Mouse (Mus musculus) heart, embryonic 15.5 days (tissue): ENCODE data around the gene Col4a1. TPM values are rescaled to one million over a fixed set of nuclear protein-coding genes. Genes with fewer than 3 reads are reported as not detected.

Experiments used
- ATAC-seq: fragments of 200-750 bp; cut with Nextera tagmentation; replicated peaks from 2 replicates; pipeline ENCODE4 v1.8.0; 2017; ENCODE audit warnings: low read depth, moderate TSS enrichment; ENCODE audit not compliant: insufficient number of reproducible peaks, insufficient read depth, low FRiP score
- H3K27ac ChIP-seq: fragments of 300-500 bp; sonication (generic); 2 replicates; pipeline ENCODE4 v1.5.1; 2015; ENCODE audit warnings: mild to moderate bottlenecking, inconsistent platforms
- H3K27me3 ChIP-seq: fragments of 300-500 bp; sonication (generic); 2 replicates; pipeline ENCODE4 v1.6.1; 2015; ENCODE audit warnings: inconsistent platforms
- H3K36me3 ChIP-seq: fragments of 300-500 bp; sonication (generic); 2 replicates; pipeline ENCODE4 v1.6.1; 2015; ENCODE audit warnings: mild to moderate bottlenecking, inconsistent platforms
- H3K4me1 ChIP-seq: fragments of 300-500 bp; sonication (generic); replicated peaks from 2 replicates; pipeline ENCODE4 v1.6.1; 2015; ENCODE audit warnings: inconsistent platforms
- H3K4me2 ChIP-seq: fragments of 300-500 bp; sonication (generic); 2 replicates; pipeline ENCODE4 v1.6.1; 2015; ENCODE audit warnings: inconsistent platforms, mild to moderate bottlenecking, moderate library complexity
- H3K4me3 ChIP-seq: fragments of 300-500 bp; sonication (generic); 2 replicates; pipeline ENCODE4 v1.5.1; 2015; ENCODE audit warnings: mild to moderate bottlenecking, inconsistent platforms
- H3K9ac ChIP-seq: fragments of 300-500 bp; sonication (generic); 2 replicates; pipeline ENCODE4 v1.6.1; 2015; ENCODE audit warnings: mild to moderate bottlenecking, inconsistent platforms
- H3K9me3 ChIP-seq: fragments of 300-500 bp; sonication (generic); replicated peaks from 2 replicates; pipeline ENCODE4 v1.6.1; 2016; ENCODE audit warnings: inconsistent platforms
- WGBS: fragments of 180-500 bp; shearing (Covaris S2); methylation state at CpG from one replicate; pipeline ENCODE4 v1.1.7; 2015; ENCODE audit warnings: mixed read lengths; 5-methylcytosine and 5-hydroxymethylcytosine counted together
- polyA plus RNA-seq: library from polyadenylated mRNA; unstranded; fragments of >200 nt; fragmentation: Nextera tagmentation; extraction: Ambion mirVana; gene quantifications from 2 replicates; pipeline ENCODE4 v1.2.1, GENCODE M21; 2015

Gene Col4a1
- polyA plus RNA-seq, 1 experiment from 2014 or later, result 191 TPM

DNA sequence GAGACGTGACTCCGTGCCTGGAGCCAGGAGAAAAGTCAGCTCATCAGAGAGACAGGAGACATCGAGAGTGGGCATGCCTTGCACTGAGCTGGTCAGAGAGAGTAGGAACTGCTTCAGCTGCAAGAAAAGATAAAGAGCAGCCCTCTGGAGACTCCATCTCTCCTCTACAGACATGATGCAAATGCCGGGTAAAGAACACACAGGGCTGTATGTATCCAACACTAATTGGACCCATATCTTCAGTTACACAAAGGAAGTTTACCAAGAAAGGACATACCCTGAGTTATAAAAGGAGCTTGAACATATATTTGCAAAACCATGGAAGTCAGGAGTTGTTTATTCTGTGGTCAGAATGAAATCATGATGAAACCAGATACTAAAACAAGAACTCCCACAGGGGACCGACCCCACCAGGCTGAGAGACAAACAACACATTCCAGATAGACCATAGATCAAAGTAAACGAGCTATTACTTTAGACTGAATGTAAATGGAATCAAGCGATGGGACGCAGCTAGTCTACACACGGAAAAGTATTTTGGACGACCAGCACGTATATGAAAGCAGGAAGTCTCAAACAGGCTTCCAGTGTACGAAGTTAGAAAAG is 119.8 kb downstream of the Col4a1 start:
- ATAC-seq, result no peak
- no peaks in the 10 kb centered on the region for H3K9me3 ChIP-seq
- no peak overlapping the region for H3K9ac ChIP-seq
- H3K27ac ChIP-seq, result no peak overlapping the region
- peaks cover 12% of the 10 kb centered on the region for H3K4me1 ChIP-seq
- H3K27me3 ChIP-seq, result peaks cover 12% of the 10 kb centered on the region
- no peaks in the 10 kb centered on the region for H3K36me3 ChIP-seq
- WGBS, result 46% methylated on average over 12 of the region's 12 CpGs
- H3K4me2 ChIP-seq, result no peak overlapping the region
- H3K4me3 ChIP-seq, result no peak overlapping the region

DNA sequence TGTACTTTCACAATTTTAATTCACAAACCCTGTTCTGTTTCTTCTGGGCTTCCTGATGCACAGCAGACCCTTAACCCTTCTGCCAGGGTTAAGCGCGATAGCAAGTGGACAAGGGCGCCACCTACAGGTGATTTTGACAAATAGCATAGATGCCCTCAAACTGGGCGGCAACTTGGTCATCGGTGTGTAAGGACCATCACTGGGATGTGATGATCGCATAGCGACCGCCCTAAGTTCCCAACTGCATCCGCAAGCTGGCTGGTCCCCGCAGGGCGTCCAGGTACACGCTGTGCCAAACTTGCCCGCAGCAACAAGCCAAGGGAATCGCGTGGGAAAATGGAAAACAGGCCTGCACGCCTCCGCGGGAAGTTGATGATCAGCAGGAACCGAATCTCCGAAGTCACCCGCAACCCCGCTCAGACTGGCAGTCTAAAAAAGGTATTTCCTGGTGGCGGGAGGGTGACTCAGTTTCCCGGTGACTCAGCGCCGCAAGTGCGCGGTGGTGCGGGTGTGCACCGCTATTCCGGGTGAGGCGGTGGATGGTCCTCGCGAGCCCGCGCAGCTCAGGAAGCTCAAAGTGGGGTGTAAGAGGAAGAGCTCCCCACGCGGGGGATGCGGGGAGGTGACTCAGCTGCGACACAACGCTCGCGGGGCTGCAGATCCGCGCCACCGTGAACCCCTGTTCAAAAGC is 124.9 kb downstream of the Col4a1 start:
- H3K36me3 ChIP-seq, result no peaks in the 10 kb centered on the region
- peaks cover 50% of the 10 kb centered on the region for H3K4me1 ChIP-seq
- 2% methylated on average over 46 of the region's 46 CpGs for WGBS
- H3K9me3 ChIP-seq, result no peaks in the 10 kb centered on the region
- ATAC-seq, result 0 out of 2 replicates have a peak, but pooled peaks have one; percentile 25
- H3K9ac ChIP-seq, result peak overlapping the region; percentile 51
- H3K4me3 ChIP-seq, result peak overlapping the region; percentile 55
- peak overlapping the region; percentile 5; the same call in 1 of the 2 replicates for H3K27ac ChIP-seq
- peak overlapping the region; percentile 95 for H3K4me2 ChIP-seq
- peaks cover 14% of the 10 kb centered on the region for H3K27me3 ChIP-seq

DNA sequence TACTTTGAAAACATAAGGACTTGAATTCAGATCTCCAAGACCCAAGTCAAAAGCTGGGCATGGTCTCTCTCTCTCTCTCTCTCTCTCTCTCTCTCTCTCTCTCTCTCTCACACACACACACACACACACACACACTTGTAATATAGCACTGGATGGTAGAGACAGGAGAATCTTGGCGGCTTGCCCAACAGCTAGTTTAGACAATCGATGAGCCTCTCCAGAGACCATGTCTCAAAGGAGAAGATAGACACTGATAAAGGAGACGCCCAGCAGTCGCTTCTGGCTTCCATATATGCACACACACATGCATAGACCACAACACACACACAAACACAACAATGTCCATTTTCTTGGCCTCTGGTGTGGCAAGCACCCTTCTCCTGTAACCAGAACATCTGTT is 126.2 kb downstream of the Col4a1 start:
- Histone ChIP-seq H3K27me3 (peaks cover 14% of the 10 kb centered on the region), H3K4me1 (peaks cover 62% of the 10 kb centered on the region), H3K9me3 (no peaks in the 10 kb centered on the region), H3K27ac (peak overlapping the region; percentile 5; the same call in 1 of the 2 replicates), H3K4me2 (no peak overlapping the region), H3K4me3 (no peak overlapping the region), H3K9ac (no peak overlapping the region), H3K36me3 (no peaks in the 10 kb centered on the region)
- WGBS, result 25% methylated on average over 4 of the region's 4 CpGs
- no peak for ATAC-seq

DNA sequence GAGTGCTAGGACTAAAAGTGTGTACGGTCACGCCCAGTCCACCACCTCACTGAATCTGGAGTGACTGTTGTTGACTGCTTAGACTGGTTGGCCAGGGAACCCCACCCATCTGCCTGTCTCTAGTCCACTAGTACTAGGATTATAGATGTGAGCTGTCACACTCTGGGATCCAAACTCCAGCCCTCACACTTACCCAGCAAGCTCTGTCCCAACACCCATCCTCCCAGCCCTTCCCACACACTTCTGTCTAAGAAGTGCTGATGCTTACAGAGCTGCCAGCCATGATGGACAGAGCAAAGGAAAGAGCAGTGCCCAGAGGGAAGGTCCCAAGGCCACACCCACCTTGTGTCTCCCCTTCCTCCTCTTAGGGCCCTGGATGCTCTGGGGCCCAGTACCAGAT is 127.0 kb downstream of the Col4a1 start:
- Histone ChIP-seq H3K27ac (no peak overlapping the region), H3K4me1 (peaks cover 65% of the 10 kb centered on the region), H3K27me3 (peaks cover 14% of the 10 kb centered on the region), H3K9ac (no peak overlapping the region), H3K9me3 (no peaks in the 10 kb centered on the region), H3K4me2 (no peak overlapping the region), H3K36me3 (no peaks in the 10 kb centered on the region), H3K4me3 (no peak overlapping the region)
- WGBS, result 90% methylated on average over 2 of the region's 2 CpGs
- no peak for ATAC-seq

DNA sequence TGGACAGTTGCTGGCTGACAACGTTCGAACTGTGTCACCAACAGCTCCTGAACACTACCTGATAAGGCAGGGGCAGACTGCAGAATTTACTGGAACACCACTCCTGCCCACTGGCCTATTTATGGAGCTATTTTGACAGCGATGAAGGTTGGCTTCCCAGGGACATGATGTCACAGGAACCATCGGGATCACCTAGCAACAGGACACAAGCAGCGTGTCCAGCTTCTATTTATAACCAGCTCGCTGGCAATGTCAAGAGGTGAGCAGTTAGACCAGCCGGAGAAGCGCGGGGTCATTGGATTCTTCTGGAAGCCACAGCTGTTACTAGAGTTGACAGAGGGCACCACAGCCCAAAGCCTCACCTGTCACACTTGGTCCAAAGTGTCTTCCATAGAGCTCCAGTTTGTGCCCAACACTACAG is 129.0 kb downstream of the Col4a1 start:
- H3K27me3 ChIP-seq, result peaks cover 10% of the 10 kb centered on the region
- no peak overlapping the region for H3K4me3 ChIP-seq
- ATAC-seq, result peak; percentile 87
- H3K27ac ChIP-seq, result peak overlapping the region; percentile 97
- H3K9me3 ChIP-seq, result no peaks in the 10 kb centered on the region
- peak overlapping the region; percentile 37; the same call in 1 of the 2 replicates for H3K9ac ChIP-seq
- H3K4me1 ChIP-seq, result peaks cover 72% of the 10 kb centered on the region
- no peak overlapping the region for H3K4me2 ChIP-seq
- WGBS, result 11% methylated on average over 9 of the region's 9 CpGs
- no peaks in the 10 kb centered on the region for H3K36me3 ChIP-seq

DNA sequence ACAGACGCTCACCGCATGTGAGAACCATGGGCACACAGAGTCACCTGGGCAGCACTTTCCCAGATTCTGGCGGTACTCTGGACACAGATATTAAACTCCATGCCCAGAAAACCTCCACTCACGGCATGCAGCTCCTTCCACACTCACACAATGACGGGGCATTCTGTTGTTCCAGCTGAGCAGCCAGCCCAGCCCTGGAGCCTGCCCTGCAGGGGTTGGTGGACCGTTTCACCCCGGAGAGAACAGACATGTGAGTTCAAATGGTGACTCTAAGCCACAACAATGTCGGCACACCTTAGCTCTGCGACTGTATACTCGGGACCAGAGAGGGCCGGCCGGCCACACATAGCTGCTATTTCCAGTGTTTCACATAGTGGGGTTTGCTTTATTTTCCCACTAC is 130.0 kb downstream of the Col4a1 start:
- H3K27ac ChIP-seq, result peak overlapping the region; percentile 97
- H3K4me1 ChIP-seq, result peaks cover 67% of the 10 kb centered on the region
- no peak overlapping the region for H3K4me2 ChIP-seq
- no peak for ATAC-seq
- H3K9ac ChIP-seq, result no peak overlapping the region
- no peaks in the 10 kb centered on the region for H3K36me3 ChIP-seq
- WGBS, result 72% methylated on average over 12 of the region's 12 CpGs
- 0 out of 2 replicates have a peak, but pooled peaks cover under 1% of the 10 kb centered on the region for H3K27me3 ChIP-seq
- H3K4me3 ChIP-seq, result no peak overlapping the region
- H3K9me3 ChIP-seq, result no peaks in the 10 kb centered on the region

DNA sequence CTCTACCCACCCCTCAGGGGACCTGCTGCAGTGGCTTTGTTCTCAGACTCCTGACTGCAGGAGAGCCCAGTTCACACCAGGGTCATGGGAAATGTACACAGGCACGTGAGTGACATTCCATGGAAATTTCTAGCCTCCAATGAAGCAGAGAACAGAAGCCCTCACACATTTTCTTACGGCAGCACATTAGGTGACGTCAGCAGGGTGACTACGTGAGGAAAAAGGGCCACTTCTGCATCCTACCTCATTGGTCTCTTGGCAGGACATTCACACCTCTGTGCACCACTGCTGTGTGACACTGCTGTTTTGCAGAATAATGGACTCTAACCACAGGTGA is 130.5 kb downstream of the Col4a1 start:
- Histone ChIP-seq H3K4me2 (no peak overlapping the region), H3K36me3 (no peaks in the 10 kb centered on the region), H3K4me1 (peaks cover 64% of the 10 kb centered on the region), H3K9me3 (no peaks in the 10 kb centered on the region), H3K27ac (peak overlapping the region; percentile 97), H3K27me3 (no peaks in the 10 kb centered on the region), H3K4me3 (no peak overlapping the region), H3K9ac (no peak overlapping the region)
- WGBS, result 42% methylated on average over 4 of the region's 4 CpGs
- ATAC-seq, result no peak

DNA sequence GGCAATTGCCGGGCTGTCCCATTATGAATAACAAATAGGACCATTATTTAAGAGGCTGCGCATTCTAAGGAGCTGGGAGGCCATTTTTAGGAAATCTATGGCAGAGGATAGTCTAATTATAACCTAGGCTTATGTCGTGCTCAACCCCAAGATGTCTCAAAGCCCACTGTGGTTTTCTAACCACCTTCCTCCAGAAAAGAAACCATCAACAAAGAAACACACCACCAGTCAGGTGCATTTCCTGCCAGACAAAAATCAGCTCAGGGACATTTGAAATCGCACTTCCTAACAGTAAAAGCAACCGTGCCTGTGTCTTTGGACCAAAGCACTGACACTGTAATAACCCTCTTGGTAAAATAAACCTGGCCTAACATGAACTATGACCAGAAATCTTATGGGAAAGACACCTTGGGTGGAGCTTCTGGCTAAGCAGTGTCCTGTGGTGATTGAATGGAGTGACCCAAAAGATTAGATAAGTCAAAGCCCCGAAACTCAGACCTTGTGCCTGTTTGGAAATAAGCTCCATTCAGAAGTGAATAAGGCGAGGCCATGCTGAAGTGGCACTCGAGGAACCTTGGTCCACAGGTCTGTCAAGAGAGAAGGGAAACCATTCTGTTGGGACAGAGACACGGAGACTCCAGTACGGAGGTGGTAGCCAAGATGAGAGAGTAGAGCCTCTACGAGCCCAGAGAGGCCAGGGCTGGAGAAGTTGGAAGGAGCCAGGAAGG is 131.0 kb downstream of the Col4a1 start:
- ATAC-seq, result no peak
- peaks cover 58% of the 10 kb centered on the region for H3K4me1 ChIP-seq

DNA sequence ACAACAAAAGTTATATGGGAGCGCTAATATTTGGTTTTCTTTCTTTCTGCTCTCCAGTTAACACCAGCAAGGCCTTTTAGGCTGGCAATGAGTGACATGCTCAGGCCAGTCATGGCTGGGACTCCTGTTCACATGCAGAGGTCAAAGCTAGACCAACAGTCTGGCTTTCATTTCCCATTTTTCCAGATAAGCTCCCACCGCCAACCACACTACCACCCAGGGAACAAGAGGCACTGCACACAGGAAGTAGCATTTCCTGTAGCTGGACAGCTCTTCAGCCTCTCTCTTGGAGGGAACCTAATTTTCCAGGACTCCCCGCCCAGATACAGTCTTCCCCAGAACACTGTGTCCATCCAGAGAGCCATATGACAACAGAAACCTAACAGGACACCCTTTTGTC is 132.8 kb downstream of the Col4a1 start:
- whole genome bisulfite sequencing, result 66% methylated on average over 3 of the region's 3 CpGs
- no peaks in the 10 kb centered on the region for H3K9me3 ChIP-seq
- H3K4me3 ChIP-seq, result no peak overlapping the region
- no peaks in the 10 kb centered on the region for H3K27me3 ChIP-seq
- H3K4me1 ChIP-seq, result peaks cover 47% of the 10 kb centered on the region
- no peak overlapping the region for H3K4me2 ChIP-seq
- no peak overlapping the region for H3K27ac ChIP-seq
- ATAC-seq, result no peak
- H3K36me3 ChIP-seq, result no peaks in the 10 kb centered on the region
- no peak overlapping the region for H3K9ac ChIP-seq

More for the DNA sequence above, 131.0 kb downstream of the Col4a1 start:
- Histone ChIP-seq H3K36me3 (no peaks in the 10 kb centered on the region), H3K9ac (no peak overlapping the region), H3K4me2 (no peak overlapping the region), H3K27ac (peak overlapping the region; percentile 97), H3K9me3 (no peaks in the 10 kb centered on the region), H3K27me3 (no peaks in the 10 kb centered on the region), H3K4me3 (no peak overlapping the region)
- 69% methylated on average over 11 of the region's 11 CpGs for WGBS

DNA sequence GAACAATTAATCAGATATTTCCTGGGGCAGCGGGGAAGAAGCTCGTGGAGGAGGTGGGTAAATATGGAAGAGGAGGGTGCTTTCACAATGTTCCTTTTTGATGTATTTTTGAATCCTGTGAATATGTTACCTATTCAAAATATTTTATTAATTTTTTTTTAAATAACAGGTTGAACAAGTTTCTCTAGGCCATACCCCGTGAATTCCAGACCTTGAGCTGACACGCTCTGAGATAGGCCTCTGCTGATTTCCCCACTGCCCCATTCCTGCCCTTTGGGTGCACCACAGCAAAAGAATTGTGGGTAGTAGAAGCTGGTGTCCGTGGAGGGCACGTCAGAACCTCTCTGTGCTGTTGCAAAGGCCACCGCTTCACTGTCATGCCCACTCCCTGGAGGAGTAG is 136.2 kb downstream of the Col4a1 start:
- Histone ChIP-seq H3K27me3 (no peaks in the 10 kb centered on the region), H3K27ac (no peak overlapping the region), H3K36me3 (no peaks in the 10 kb centered on the region), H3K9ac (no peak overlapping the region), H3K9me3 (no peaks in the 10 kb centered on the region), H3K4me2 (no peak overlapping the region), H3K4me3 (no peak overlapping the region), H3K4me1 (peaks cover 52% of the 10 kb centered on the region)
- no peak for ATAC-seq
- WGBS, result 75% methylated on average over 7 of the region's 7 CpGs

DNA sequence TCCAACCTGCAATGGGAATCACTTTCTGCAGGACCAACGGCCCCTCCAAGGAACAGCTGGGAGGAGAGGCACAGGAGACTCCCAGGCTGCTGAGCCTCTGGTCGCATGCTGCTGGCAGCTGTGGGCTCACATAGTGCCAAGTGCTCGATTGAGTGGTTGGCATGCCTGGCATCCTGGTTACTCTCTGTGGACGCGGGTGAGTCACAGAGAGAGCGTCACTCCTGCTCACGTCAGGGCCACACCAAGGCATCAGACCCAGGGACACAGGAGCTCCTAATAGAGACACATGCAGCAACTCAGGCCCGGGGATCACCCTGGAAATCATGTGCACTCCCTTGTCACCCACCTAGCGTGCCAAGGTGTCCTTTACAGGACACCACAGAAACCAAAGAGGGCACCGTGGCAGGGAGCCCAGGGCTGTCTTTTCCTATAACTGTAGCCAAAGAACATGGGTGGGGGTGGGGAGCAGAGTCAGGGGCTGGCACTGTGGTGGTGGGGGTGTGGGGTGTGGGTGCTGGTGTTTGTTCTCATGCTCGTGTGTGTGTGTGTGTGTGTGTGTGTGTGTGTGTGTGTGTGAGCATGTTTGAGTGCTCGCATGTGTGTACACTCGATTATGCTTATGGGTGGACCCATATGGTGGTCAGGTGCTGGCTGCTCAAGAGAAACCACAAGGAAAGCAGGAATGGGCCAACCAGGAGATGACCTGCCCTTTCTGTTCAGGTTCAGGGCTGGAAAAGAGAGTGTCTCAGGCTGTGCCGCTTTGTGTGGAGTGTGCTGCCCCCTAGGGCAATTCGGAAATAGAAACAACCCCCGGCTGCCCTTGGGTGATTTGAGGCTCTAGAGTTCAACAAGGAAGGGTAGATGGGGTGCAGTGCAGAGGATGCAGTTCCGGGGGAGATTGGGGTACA is 139.1 kb downstream of the Col4a1 start:
- H3K4me1 ChIP-seq, result peaks cover 46% of the 10 kb centered on the region
- H3K36me3 ChIP-seq, result no peaks in the 10 kb centered on the region
- peak; percentile 70 for ATAC-seq
- H3K4me2 ChIP-seq, result no peak overlapping the region
- H3K27ac ChIP-seq, result peak overlapping the region; percentile 59
- no peak overlapping the region for H3K9ac ChIP-seq
- no peaks in the 10 kb centered on the region for H3K9me3 ChIP-seq
- H3K4me3 ChIP-seq, result no peak overlapping the region
- no peaks in the 10 kb centered on the region for H3K27me3 ChIP-seq
- WGBS, result 59% methylated on average over 17 of the region's 17 CpGs
